Comparison of ENCODE assay signal across 8 mouse cellular contexts in the genomic region with DNA sequence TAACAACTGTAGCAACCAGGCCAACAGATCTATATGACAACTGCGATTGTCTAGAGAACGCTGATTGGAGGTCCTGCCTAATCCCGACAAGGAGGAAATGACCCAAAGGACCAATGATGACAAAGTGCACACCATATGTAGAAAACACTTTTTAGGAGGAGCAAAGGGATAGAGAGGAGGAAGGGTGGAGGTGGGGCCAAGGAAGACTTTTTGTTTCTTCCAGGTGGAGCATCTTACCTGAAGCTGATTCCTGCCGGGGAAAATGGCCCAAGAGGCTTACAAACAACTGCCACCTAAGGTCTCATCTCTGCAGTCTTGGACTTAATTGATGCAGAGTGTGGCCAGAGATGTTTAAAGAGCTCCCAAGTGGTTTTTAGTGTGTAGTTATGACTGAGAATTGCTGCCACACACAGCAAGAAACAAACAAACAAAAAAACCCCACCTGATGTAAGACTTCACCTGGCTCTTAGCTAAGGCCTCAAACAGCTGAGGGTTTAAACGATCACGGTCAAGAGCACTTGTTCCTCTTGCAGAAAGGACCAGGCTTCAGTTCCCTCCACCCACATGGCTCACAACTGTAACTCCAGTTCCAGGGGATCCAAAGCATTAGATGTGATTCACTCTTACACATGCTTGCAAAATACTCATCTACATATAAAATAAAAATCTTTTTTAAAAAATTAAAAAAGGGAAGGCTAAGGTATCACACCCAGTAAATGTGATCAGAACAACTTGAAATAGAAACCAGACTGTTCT. TPM values are rescaled to one million over a fixed set of nuclear protein-coding genes. Genes with fewer than 3 reads are reported as not detected.
A peak's percentile ranks its signal among the peaks of the same experiment; 100 is the strongest.
DNase-seq lines count a peak whose midpoint lies in the region; ATAC-seq and TF ChIP-seq lines count a peak whose summit lies in the region.

No protein-coding gene starts in this region.

- H3K36me3 ChIP-seq in kidney, embryonic 14.5 days (ENCODE audit: control insufficient read depth, insufficient read depth, low read length): peaks cover 14% of the 10 kb centered on the region
- peaks cover 15% of the 10 kb centered on the region for H3K36me3 ChIP-seq in hindbrain, embryonic 13.5 days
- H3K36me3 ChIP-seq in midbrain, embryonic 15.5 days (replicated peaks): peaks cover 4% of the 10 kb centered on the region

- H3K27me3 ChIP-seq in kidney, embryonic 14.5 days (ENCODE audit: control insufficient read depth, insufficient read depth, low read length): no peaks in the 10 kb centered on the region
- H3K27me3 ChIP-seq in hindbrain, embryonic 13.5 days: no peaks in the 10 kb centered on the region
- H3K27me3 ChIP-seq in midbrain, embryonic 15.5 days (replicated peaks): no peaks in the 10 kb centered on the region

- peak overlapping the region; percentile 93; the same call in 1 of the 2 replicates for H3K27ac ChIP-seq in kidney, embryonic 14.5 days (ENCODE audit: low read depth, low read length)
- no peak overlapping the region for H3K27ac ChIP-seq in bone marrow, adult 2 months (ENCODE audit: control insufficient read depth, insufficient read depth, low read depth, low read length, poor library complexity)
- H3K27ac ChIP-seq in hindbrain, embryonic 13.5 days: peak overlapping the region; percentile 92
- H3K27ac ChIP-seq in midbrain, embryonic 15.5 days: peak overlapping the region; percentile 93

- no peak for TF ChIP-seq POLR2A in bone marrow, adult 2 months (IDR thresholded peaks at IDR 0.05; ENCODE audit: borderline replicate concordance, control insufficient read depth, low read depth, low read length)

- H3K9ac ChIP-seq in kidney, embryonic 14.5 days (ENCODE audit: low read depth, low read length): peak overlapping the region; percentile 99
- peak overlapping the region; percentile 97 for H3K9ac ChIP-seq in hindbrain, embryonic 13.5 days
- H3K9ac ChIP-seq in midbrain, embryonic 15.5 days: peak overlapping the region; percentile 79; the same call in 1 of the 2 replicates

- no peak for ATAC-seq in kidney, embryonic 14.5 days (ENCODE audit: low FRiP score, low TSS enrichment)
- ATAC-seq in hindbrain, embryonic 13.5 days (ENCODE audit: low FRiP score): no peak
- ATAC-seq in midbrain, embryonic 15.5 days (replicated peaks): no peak

- H3K4me3 ChIP-seq in kidney, embryonic 14.5 days (ENCODE audit: low read length): peak overlapping the region; percentile 93
- peak overlapping the region; percentile 77 for H3K4me3 ChIP-seq in bone marrow, adult 2 months (replicated peaks; ENCODE audit: control insufficient read depth, low read depth, low read length)
- H3K4me3 ChIP-seq in hindbrain, embryonic 13.5 days: peak overlapping the region; percentile 89
- H3K4me3 ChIP-seq in midbrain, embryonic 15.5 days: peak overlapping the region; percentile 59

- peak overlapping the region; percentile 62 for H3K4me2 ChIP-seq in kidney, embryonic 14.5 days (replicated peaks; ENCODE audit: low read depth, low read length)
- peak overlapping the region; percentile 77 for H3K4me2 ChIP-seq in hindbrain, embryonic 13.5 days
- H3K4me2 ChIP-seq in midbrain, embryonic 15.5 days: peak overlapping the region; percentile 66

- no peak for DNase-seq in kidney, adult 18-20 months
- DNase-seq in layer of hippocampus, adult 8-10 months (ENCODE audit: low spot score in 2 of 2): no peak
- no peak for DNase-seq in gastrocnemius, adult 18-20 months (ENCODE audit: low spot score)
- no peak for DNase-seq in layer of hippocampus, postnatal 10 days (ENCODE audit: low spot score in 2 of 2)

- H3K4me1 ChIP-seq in kidney, embryonic 14.5 days (ENCODE audit: control insufficient read depth, insufficient read depth, low read length): peaks cover 19% of the 10 kb centered on the region
- H3K4me1 ChIP-seq in bone marrow, adult 2 months (ENCODE audit: control insufficient read depth, insufficient read depth, low read length): no peaks in the 10 kb centered on the region; the same call in 1 of the 2 replicates
- H3K4me1 ChIP-seq in hindbrain, embryonic 13.5 days (replicated peaks): peaks cover 48% of the 10 kb centered on the region
- peaks cover 34% of the 10 kb centered on the region for H3K4me1 ChIP-seq in midbrain, embryonic 15.5 days

- 61% methylated on average over 6 of the region's 6 CpGs for WGBS in kidney, embryonic 14.5 days
- 58% methylated on average over 6 of the region's 6 CpGs for WGBS in bone marrow, adult 2 months
- WGBS in hindbrain, embryonic 13.5 days: 77% methylated on average over 6 of the region's 6 CpGs
- 75% methylated on average over 6 of the region's 6 CpGs for WGBS in midbrain, embryonic 15.5 days

- H3K9me3 ChIP-seq in kidney, embryonic 14.5 days (ENCODE audit: control insufficient read depth, low read length): no peaks in the 10 kb centered on the region
- no peaks in the 10 kb centered on the region for H3K9me3 ChIP-seq in hindbrain, embryonic 13.5 days
- H3K9me3 ChIP-seq in midbrain, embryonic 15.5 days: no peaks in the 10 kb centered on the region

- TF ChIP-seq CTCF in bone marrow, adult 2 months (IDR thresholded peaks at IDR 0.05; ENCODE audit: control insufficient read depth, insufficient read depth, low read length): no peak

RNA-seq across cellular contexts. Expression of a gene that starts 0.7 kb away (rescaled TPM):
- 720 and 912 TPM in 2 replicates for polyA plus RNA-seq in kidney, embryonic 14.5 days (2014; fragmentation: Nextera tagmentation; extraction: Ambion mirVana)
- polyA plus RNA-seq in bone marrow, adult 2 months (2011; ENCODE audit: insufficient read depth, insufficient read length, low replicate concordance, missing spikeins): 192 and 249 TPM in 2 replicates
- polyA plus RNA-seq in hindbrain, embryonic 13.5 days (2015; fragmentation: Nextera tagmentation; extraction: Ambion mirVana): 793 and 823 TPM in 2 replicates
- 589 and 658 TPM in 2 replicates for polyA plus RNA-seq in midbrain, embryonic 15.5 days (2015; fragmentation: Nextera tagmentation; extraction: Ambion mirVana)
- total RNA-seq in layer of hippocampus, adult 8-10 months (2022): 100 to 1,000 TPM; 219 to 289 (median 258) TPM
- total RNA-seq in gastrocnemius, adult 18-20 months (2021): 100 to 1,000 TPM; 192 to 203 TPM
- total RNA-seq in layer of hippocampus, postnatal 10 days (2021): 100 to 1,000 TPM; 341 to 384 TPM

RNA-seq across cellular contexts. Expression of a gene that starts 4.8 kb away (rescaled TPM):
- polyA plus RNA-seq in kidney, embryonic 14.5 days (2014; fragmentation: Nextera tagmentation; extraction: Ambion mirVana): 6.7 and 9.6 TPM in 2 replicates
- 2.2 and 11.4 TPM in 2 replicates for polyA plus RNA-seq in bone marrow, adult 2 months (2011; ENCODE audit: insufficient read depth, insufficient read length, low replicate concordance, missing spikeins)
- 9.1 and 11.7 TPM in 2 replicates for polyA plus RNA-seq in hindbrain, embryonic 13.5 days (2015; fragmentation: Nextera tagmentation; extraction: Ambion mirVana)
- polyA plus RNA-seq in midbrain, embryonic 15.5 days (2015; fragmentation: Nextera tagmentation; extraction: Ambion mirVana): 11.5 and 14.1 TPM in 2 replicates
- total RNA-seq in layer of hippocampus, adult 8-10 months (2022): 10 to 100 TPM; 28.0 to 34.3 (median 30.4) TPM
- 10 to 100 TPM; 18.6 to 19.1 TPM for total RNA-seq in gastrocnemius, adult 18-20 months (2021)
- 10 to 100 TPM; 21.2 to 24.5 TPM for total RNA-seq in layer of hippocampus, postnatal 10 days (2021)

RNA-seq across cellular contexts. Expression of a gene that starts 36.7 kb away (rescaled TPM):
- polyA plus RNA-seq in kidney, embryonic 14.5 days (2014; fragmentation: Nextera tagmentation; extraction: Ambion mirVana): 83.0 and 101 TPM in 2 replicates
- polyA plus RNA-seq in bone marrow, adult 2 months (2011; ENCODE audit: insufficient read depth, insufficient read length, low replicate concordance, missing spikeins): 86.6 and 132 TPM in 2 replicates
- polyA plus RNA-seq in hindbrain, embryonic 13.5 days (2015; fragmentation: Nextera tagmentation; extraction: Ambion mirVana): 50.2 and 54.0 TPM in 2 replicates
- 26.5 and 30.0 TPM in 2 replicates for polyA plus RNA-seq in midbrain, embryonic 15.5 days (2015; fragmentation: Nextera tagmentation; extraction: Ambion mirVana)
- total RNA-seq in layer of hippocampus, adult 8-10 months (2022): 1 to 10 TPM; 4.4 to 8.8 (median 5.1) TPM
- 100 to 1,000 TPM in 1 of 2 experiments, 10 to 100 TPM in 1; 98.9 to 187 TPM for total RNA-seq in gastrocnemius, adult 18-20 months (2021)
- total RNA-seq in layer of hippocampus, postnatal 10 days (2021): 1 to 10 TPM; 7.0 to 7.1 TPM
